Mouse (Mus musculus): ENCODE measurements around the gene Mrgprd. TPM values are rescaled to one million over a fixed set of nuclear protein-coding genes. Genes with fewer than 3 reads are reported as not detected.

The Mrgprd gene
- total RNA-seq (2014; rRNA removed) (not detected in 2 replicates), polyA plus RNA-seq (2012; rRNA removed) (not detected in 2 replicates)

DNA sequence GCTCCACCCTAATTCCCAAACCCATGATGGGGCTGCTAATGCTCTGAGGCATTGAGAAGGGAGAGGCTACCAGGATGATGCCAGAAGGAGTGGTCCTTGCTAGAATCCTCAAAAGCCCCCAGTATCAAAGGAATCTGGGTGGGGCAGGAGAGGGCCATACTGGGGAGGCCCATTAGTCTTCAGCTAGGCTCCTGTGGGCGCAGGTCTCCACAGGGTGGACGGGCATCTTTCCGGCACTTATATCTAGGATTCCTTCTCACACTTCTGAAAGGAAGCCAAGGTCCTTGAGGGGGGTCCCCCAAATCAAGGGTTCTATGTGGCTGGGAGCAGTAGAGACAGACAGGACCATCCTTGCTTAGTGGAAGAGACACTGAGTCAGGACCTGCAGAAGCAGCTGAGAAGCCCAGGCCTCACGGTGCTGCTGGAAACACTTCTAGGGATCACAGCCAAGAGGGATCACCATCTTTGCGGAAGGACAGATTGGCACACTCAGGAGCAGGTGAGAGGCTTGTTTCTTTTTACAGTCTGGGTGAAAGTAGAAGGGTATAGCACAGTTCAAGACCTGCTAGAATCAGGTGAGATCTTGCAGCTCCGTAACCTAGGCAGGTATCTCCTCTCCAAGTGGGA, at the start of gene Mrgprd:
TSS of gene Mrgprd (plus strand) at position 51 of the 627 bp plus-strand sequence.
- Histone ChIP-seq H3K36me3 (ENCODE audit: control insufficient read depth, insufficient read depth, low read length) (no peaks in the 10 kb centered on the region), H3K27ac (replicated peaks; ENCODE audit: insufficient read depth, low read depth, low read length) (no peak within 1 kb of the TSS), H3K27me3 (ENCODE audit: control insufficient read depth, insufficient read depth, low read length) (no peaks in the 10 kb centered on the region), H3K79me2 (ENCODE audit: control insufficient read depth, insufficient read depth, low read length) (no peaks in the 10 kb centered on the region), H3K4me1 (ENCODE audit: control insufficient read depth, insufficient read depth, low read length) (no peaks in the 10 kb centered on the region), H3K9ac (ENCODE audit: low read depth, low read length) (no peak within 1 kb of the TSS), H3K4me3 (ENCODE audit: insufficient read depth, low read depth, low read length) (no peak within 1 kb of the TSS)
- DNase-seq (ENCODE audit: extremely low read depth, low read depth, low spot score): no peak
- no peak for TF ChIP-seq POLR2A (IDR thresholded peaks at IDR 0.05; ENCODE audit: extremely low read depth, insufficient read depth, low read length)
- no peak for TF ChIP-seq CTCF (IDR thresholded peaks at IDR 0.05; ENCODE audit: low read depth, low read length)
- 91% methylated on average over 6 of the region's 6 CpGs for WGBS

GRCm38 (mm10) chr7:145266011-145266410, 48.6 kb upstream of the Mrgprd start:
- H3K27ac ChIP-seq (replicated peaks; ENCODE audit: insufficient read depth, low read depth, low read length): no peak overlapping the region
- TF ChIP-seq POLR2A (IDR thresholded peaks at IDR 0.05; ENCODE audit: extremely low read depth, insufficient read depth, low read length) (no peak), CTCF (IDR thresholded peaks at IDR 0.05; ENCODE audit: low read depth, low read length) (no peak)
- H3K9ac ChIP-seq (ENCODE audit: low read depth, low read length): no peak overlapping the region
- DNase-seq (ENCODE audit: extremely low read depth, low read depth, low spot score): no peak
- WGBS: 95% methylated on average over 2 of the region's 2 CpGs
- H3K79me2 ChIP-seq (ENCODE audit: control insufficient read depth, insufficient read depth, low read length): no peaks in the 10 kb centered on the region
- H3K27me3 ChIP-seq (ENCODE audit: control insufficient read depth, insufficient read depth, low read length): no peaks in the 10 kb centered on the region
- H3K36me3 ChIP-seq (ENCODE audit: control insufficient read depth, insufficient read depth, low read length): peaks cover 2% of the 10 kb centered on the region; the same call in 1 of the 2 replicates
- no peak overlapping the region for H3K4me3 ChIP-seq (ENCODE audit: insufficient read depth, low read depth, low read length)
- H3K4me1 ChIP-seq (ENCODE audit: control insufficient read depth, insufficient read depth, low read length): no peaks in the 10 kb centered on the region

GRCm38 (mm10) chr7:145268890-145269289, 45.7 kb upstream of the Mrgprd start:
- Histone ChIP-seq H3K9ac (ENCODE audit: low read depth, low read length) (no peak overlapping the region), H3K79me2 (ENCODE audit: control insufficient read depth, insufficient read depth, low read length) (no peaks in the 10 kb centered on the region), H3K27ac (replicated peaks; ENCODE audit: insufficient read depth, low read depth, low read length) (no peak overlapping the region), H3K4me3 (ENCODE audit: insufficient read depth, low read depth, low read length) (no peak overlapping the region), H3K4me1 (ENCODE audit: control insufficient read depth, insufficient read depth, low read length) (no peaks in the 10 kb centered on the region), H3K36me3 (ENCODE audit: control insufficient read depth, insufficient read depth, low read length) (peaks cover 2% of the 10 kb centered on the region; the same call in 1 of the 2 replicates), H3K27me3 (ENCODE audit: control insufficient read depth, insufficient read depth, low read length) (no peaks in the 10 kb centered on the region)
- DNase-seq (ENCODE audit: extremely low read depth, low read depth, low spot score): no peak
- WGBS: 90% methylated on average over 7 of the region's 7 CpGs
- TF ChIP-seq POLR2A (IDR thresholded peaks at IDR 0.05; ENCODE audit: extremely low read depth, insufficient read depth, low read length) (no peak), CTCF (IDR thresholded peaks at IDR 0.05; ENCODE audit: low read depth, low read length) (no peak)

- Histone ChIP-seq H3K36me3 (ENCODE audit: control insufficient read depth, insufficient read depth, low read length) (0 out of 2 replicates have a peak, but pooled peaks cover 2% of the 10 kb centered on the region), H3K79me2 (ENCODE audit: control insufficient read depth, insufficient read depth, low read length) (no peaks in the 10 kb centered on the region), H3K4me1 (ENCODE audit: control insufficient read depth, insufficient read depth, low read length) (no peaks in the 10 kb centered on the region), H3K27ac (replicated peaks; ENCODE audit: insufficient read depth, low read depth, low read length) (no peak overlapping the region), H3K4me3 (ENCODE audit: insufficient read depth, low read depth, low read length) (no peak overlapping the region), H3K27me3 (ENCODE audit: control insufficient read depth, insufficient read depth, low read length) (no peaks in the 10 kb centered on the region), H3K9ac (ENCODE audit: low read depth, low read length) (no peak overlapping the region)
- no peak for DNase-seq (ENCODE audit: extremely low read depth, low read depth, low spot score)
- TF ChIP-seq POLR2A (IDR thresholded peaks at IDR 0.05; ENCODE audit: extremely low read depth, insufficient read depth, low read length) (no peak), CTCF (IDR thresholded peaks at IDR 0.05; ENCODE audit: low read depth, low read length) (no peak)
- WGBS: 94% methylated on average over 5 of the region's 5 CpGs
Observed at GRCm38 (mm10) chr7:145270955-145271354, 43.7 kb upstream of the Mrgprd start.

DNA sequence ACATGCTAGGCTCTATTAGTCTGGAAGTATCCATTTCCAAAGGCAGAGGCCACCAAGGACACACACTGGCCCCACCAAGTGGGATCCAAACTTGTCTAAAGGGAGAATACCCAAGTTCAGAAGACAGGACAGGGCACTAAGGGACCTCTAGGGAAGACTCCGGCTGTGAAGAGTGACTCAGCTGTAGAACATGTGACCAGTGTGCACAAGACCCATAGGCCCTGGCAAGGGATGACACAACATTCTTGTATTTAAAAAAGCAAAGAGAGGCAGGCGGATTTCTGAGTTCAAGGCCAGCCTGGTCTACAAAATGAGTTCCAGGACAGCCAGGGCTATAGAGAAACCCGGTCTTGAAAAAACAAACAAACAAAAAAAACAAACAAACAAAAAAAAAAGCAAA, 39.1 kb upstream of the Mrgprd start:
- no peak for DNase-seq (ENCODE audit: extremely low read depth, low read depth, low spot score)
- Histone ChIP-seq H3K36me3 (ENCODE audit: control insufficient read depth, insufficient read depth, low read length) (0 out of 2 replicates have a peak, but pooled peaks cover 2% of the 10 kb centered on the region), H3K27ac (replicated peaks; ENCODE audit: insufficient read depth, low read depth, low read length) (no peak overlapping the region), H3K4me3 (ENCODE audit: insufficient read depth, low read depth, low read length) (no peak overlapping the region), H3K4me1 (ENCODE audit: control insufficient read depth, insufficient read depth, low read length) (no peaks in the 10 kb centered on the region), H3K79me2 (ENCODE audit: control insufficient read depth, insufficient read depth, low read length) (no peaks in the 10 kb centered on the region), H3K9ac (ENCODE audit: low read depth, low read length) (no peak overlapping the region), H3K27me3 (ENCODE audit: control insufficient read depth, insufficient read depth, low read length) (no peaks in the 10 kb centered on the region)
- 76% methylated on average over 3 of the region's 3 CpGs for WGBS
- TF ChIP-seq POLR2A (IDR thresholded peaks at IDR 0.05; ENCODE audit: extremely low read depth, insufficient read depth, low read length): no peak
- TF ChIP-seq CTCF (IDR thresholded peaks at IDR 0.05; ENCODE audit: low read depth, low read length): no peak

GRCm38 (mm10) chr7:145281396-145281795, 33.2 kb upstream of the Mrgprd start:
- Histone ChIP-seq H3K27ac (replicated peaks; ENCODE audit: insufficient read depth, low read depth, low read length) (no peak overlapping the region), H3K79me2 (ENCODE audit: control insufficient read depth, insufficient read depth, low read length) (no peaks in the 10 kb centered on the region), H3K9ac (ENCODE audit: low read depth, low read length) (no peak overlapping the region), H3K27me3 (ENCODE audit: control insufficient read depth, insufficient read depth, low read length) (no peaks in the 10 kb centered on the region), H3K4me3 (ENCODE audit: insufficient read depth, low read depth, low read length) (no peak overlapping the region), H3K36me3 (ENCODE audit: control insufficient read depth, insufficient read depth, low read length) (no peaks in the 10 kb centered on the region), H3K4me1 (ENCODE audit: control insufficient read depth, insufficient read depth, low read length) (peaks cover 5% of the 10 kb centered on the region)
- TF ChIP-seq POLR2A (IDR thresholded peaks at IDR 0.05; ENCODE audit: extremely low read depth, insufficient read depth, low read length): no peak
- no peak for DNase-seq (ENCODE audit: extremely low read depth, low read depth, low spot score)
- WGBS: 97% methylated on average over 4 of the region's 4 CpGs

Data from liver, adult 2 months (tissue).